Mouse (Mus musculus) lung, postnatal 14 days (tissue): ENCODE measurements around the gene Zfp955b.
"Not testable (repeated sequence)": the region's sequence is repeated elsewhere in the genome, so short reads cannot be mapped to it uniquely, and the experiment has no call there.

Experiments used
- DNase-seq: peaks from one replicate; pipeline ENCODE4 v3.0.0; 2021

The Zfp955b gene

GRCm38 (mm10) chr17:33289039-33289875 is at the start of gene Zfp955b:
Zfp955b (plus strand) TSS chr17:33289544.
- not testable (repeated sequence) for DNase-seq

- DNase-seq = not testable (repeated sequence)
Measured at GRCm38 (mm10) chr17:33254530-33255318, 34.6 kb upstream of the Zfp955b start, which contains the start of gene Zfp955a. Zfp955a (minus strand) TSS chr17:33255145.

- not testable (repeated sequence) for DNase-seq
Measured at GRCm38 (mm10) chr17:33255319-33255657, 34.1 kb upstream of the Zfp955b start.

- DNase-seq = no peak
Measured at GRCm38 (mm10) chr17:33264376-33264775, 25.0 kb upstream of the Zfp955b start, which contains the start of gene Olfr63. Olfr63 (plus strand) TSS chr17:33264676.

GRCm38 (mm10) chr17:33268907-33269306 is 20.4 kb upstream of the Zfp955b start:
- DNase-seq = no peak

GRCm38 (mm10) chr17:33289876-33290149 is 469 bp downstream of the Zfp955b start:
- not testable (repeated sequence) for DNase-seq

GRCm38 (mm10) chr17:33352981-33353380 is 63.6 kb downstream of the Zfp955b start:
- no peak for DNase-seq
